Mouse (Mus musculus): ENCODE data around the gene Wdr89.

DNA sequence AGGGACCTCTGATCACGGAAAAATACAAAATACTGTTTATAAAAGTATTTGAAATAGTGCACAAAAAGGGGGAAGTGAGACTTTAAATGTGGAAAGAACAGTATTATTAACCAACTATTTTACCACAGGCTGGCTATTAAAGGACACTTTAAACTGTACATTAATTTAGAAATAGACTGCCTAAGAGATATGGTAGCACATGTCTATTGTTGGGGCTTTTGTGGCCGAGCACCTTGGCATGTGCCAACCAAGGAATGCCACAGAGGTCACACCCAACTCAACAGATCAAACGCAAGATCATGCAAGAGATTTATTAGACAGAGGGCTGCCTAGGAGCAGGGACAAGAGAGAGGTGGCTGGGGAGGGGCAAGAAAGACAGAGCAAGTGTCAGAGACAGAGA is 32.2 kb downstream of the Wdr89 start:
- TF ChIP-seq POLR2AphosphoS5 (IDR thresholded peaks at IDR 0.05; ENCODE audit: insufficient replicate concordance, low read depth, low read length) (no peak), CTCF (IDR thresholded peaks at IDR 0.05; ENCODE audit: low read depth, low read length) (no peak), GATA1 (IDR thresholded peaks at IDR 0.05; ENCODE audit: borderline replicate concordance, low read length) (no peak)
